Mouse (Mus musculus): ENCODE results near the gene Gm27179.
"Not testable (repeated sequence)": the region's sequence is repeated elsewhere in the genome, so short reads cannot be mapped to it uniquely, and the experiment has no call there.

DNA sequence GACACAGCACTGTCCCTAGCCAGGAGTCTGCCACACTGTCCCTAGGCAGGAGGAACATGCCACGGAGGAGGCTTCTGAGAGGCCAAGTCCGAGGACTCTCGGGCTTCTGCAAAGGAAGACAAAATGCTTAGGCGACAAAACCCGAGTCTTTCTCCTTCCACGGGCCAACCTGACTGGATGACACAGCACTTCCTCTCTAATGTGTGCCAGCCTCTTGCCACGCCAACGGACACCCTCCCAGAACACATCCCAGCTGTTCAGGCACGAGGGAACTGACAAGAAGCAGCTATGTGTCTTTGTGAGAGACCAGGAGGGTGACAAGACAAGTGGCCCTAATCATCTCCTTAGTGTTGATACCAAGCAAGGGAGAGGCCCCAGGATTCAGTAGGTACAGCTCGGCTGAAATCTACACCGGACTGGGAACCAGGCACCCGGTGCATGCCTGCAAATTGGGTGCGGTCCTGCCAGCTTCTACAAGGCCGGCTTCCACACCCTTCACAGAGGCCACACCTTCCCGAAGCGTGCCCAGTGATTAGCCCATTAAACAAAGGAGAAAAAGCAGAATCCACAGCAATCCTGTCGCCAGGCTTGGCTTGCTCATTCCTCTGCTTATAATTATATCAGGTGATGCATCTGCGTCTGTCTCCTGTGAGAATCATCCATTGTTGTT is 26.7 kb downstream of the Gm27179 start:
- TF ChIP-seq CTCF, POLR2A (IDR thresholded peaks at IDR 0.05; ENCODE audit: extremely low read depth, insufficient read depth, low read length): not testable (repeated sequence)
